Mouse (Mus musculus) CD4-positive naive resting alpha-beta T cell, adult 76 days (primary cell): Measurements from ENCODE around the gene Cdkn2aipnl. TPM values are rescaled to one million over a fixed set of nuclear protein-coding genes. Genes with fewer than 3 reads are reported as not detected.

ENCODE experiments used
- total RNA-seq: library from RNA; stranded (reverse); gene quantifications from one replicate; pipeline ENCODE4 v1.2.4, GENCODE M21; 2023

The Cdkn2aipnl gene
- 40.1 TPM for total RNA-seq

DNA sequence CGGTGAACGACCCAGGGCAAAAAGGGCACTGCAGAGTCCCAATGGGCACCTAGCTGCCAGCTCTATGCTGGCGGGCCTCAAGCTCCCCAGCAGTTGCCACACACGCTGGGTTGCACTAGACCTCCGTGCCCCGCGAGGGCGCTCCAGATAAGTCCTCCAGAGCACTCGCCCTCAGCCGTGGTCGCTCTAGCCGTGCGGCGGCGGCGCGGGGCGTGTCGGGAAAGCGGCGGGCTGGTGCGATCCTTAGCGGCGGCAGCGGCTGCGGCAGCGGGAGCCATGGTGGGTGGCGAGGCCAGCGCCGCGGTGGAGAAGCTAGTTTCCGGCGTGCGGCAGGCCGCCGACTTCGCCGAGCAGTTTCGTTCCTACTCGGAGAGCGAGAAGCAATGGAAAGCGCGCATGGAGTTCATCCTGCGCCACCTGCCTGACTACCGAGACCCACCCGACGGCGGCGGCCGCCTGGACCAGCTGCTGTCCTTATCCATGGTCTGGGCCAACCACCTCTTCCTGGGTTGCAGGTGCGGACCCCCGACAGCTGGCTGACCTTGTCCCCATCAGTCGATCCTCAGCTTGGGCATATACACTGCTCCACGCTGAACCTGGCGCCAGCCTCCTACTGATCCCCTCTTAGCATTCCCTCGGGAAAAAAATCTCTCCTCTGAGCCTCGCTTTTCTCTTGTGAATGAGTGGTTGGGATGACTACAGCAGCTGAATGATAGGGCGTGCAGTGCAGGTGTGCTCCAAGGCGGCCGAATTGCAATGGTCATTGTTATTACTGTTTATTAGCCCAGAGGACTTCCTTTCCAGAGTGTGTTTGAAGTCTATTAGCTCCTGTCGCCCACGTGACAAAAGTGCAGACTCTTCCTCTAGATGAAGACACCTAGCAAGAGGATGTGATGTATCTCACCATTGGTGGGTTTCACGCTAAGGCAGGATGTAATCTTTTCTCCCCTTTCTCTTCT is at the start of gene Cdkn2aipnl:
Gene Cdkn2aipnl, plus strand, starts transcription at position 219 of the 959 bp plus-strand sequence.

DNA sequence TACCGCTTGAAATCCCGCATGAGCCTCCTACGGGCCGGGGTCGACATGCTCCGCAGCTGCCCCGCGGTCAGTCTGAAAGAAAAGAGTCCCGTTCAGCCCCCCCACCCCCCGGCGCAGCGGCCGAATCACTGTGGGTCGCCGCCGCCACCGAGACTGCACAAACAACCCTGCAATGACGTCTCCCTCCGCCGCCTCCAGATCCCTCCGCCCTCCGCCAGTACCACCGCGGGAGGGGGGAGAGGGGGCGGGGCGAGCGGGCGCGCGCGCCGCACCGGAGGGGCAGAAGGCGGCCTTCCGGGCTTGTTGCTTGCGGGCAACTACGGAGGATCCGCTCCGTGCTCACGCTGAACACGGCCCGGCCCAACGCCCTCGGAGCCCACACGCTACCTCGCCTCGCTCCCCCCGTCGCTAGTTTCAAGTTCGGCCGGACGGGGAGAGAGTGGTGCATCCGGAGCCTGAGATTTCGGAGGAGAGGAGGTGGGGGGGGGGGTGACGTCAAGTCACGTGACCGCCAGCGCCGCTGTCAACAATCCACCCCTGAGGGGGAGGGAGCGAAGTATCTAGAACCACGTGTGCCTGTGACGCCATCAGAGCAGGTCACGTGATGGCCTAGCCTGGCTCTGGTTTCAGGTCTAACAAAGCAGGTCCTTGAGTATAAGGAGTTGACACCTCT is 33.0 kb downstream of the Cdkn2aipnl start, which contains the start of gene Ube2b:
Gene Ube2b, minus strand, starts transcription at position 473 of the 673 bp plus-strand sequence.

DNA sequence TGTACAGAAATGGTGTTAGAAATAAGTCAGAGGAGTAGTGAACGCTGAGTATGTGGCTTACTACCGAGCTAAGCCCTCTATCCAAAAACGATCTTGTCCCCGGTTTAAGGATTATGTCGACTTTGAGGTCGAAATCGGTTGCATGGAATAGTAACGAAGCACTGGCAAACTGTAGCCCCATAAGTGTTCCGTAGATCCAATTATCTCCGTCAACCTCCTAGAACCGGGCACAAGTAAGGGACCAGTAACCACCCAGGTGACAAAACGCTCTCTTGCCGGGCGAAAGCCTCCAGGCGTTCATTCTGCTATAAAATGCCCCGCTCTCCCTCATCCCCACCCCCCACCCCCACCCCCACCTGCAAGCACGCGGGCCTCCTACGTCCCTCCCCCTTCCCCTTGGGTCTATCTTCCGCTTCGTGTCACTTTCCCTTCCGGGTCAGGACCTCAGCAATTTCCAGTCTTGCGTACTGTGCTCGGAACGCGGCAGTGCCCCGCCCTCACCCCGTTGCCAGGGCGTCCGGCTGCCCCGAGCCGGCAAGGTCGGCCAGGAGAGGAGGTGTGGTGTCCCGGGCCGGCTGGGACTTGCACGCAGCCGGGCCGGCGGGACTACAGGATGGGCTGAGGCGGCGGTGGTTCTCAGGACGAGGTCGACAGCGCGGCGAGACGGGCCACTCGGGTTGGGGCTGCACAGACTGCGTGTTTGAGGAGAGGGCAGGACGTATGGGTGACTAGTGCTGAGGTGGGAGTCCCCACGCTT is 36.5 kb downstream of the Cdkn2aipnl start, which contains the start of gene Cdkl3:
Gene Cdkl3, plus strand, starts transcription at position 450 of the 757 bp plus-strand sequence.

Other genes with a start within 250 kb of the Cdkn2aipnl start
- 50.9 TPM for gene Sec24a, start 204.0 kb upstream of the Cdkn2aipnl start, total RNA-seq
- 23.6 TPM for gene Sar1b, start 204.0 kb upstream of the Cdkn2aipnl start, total RNA-seq
- gene Jade2, start 110.0 kb upstream of the Cdkn2aipnl start, total RNA-seq, result 56.7 TPM
- gene Ube2b, start 33.1 kb downstream of the Cdkn2aipnl start, total RNA-seq, result 289 TPM
- 4.2 TPM for gene Cdkl3, start 36.6 kb downstream of the Cdkn2aipnl start, total RNA-seq
- gene Ppp2ca, start 131.0 kb downstream of the Cdkn2aipnl start, total RNA-seq, result 142 TPM
- not detected for gene Olfr1373, start 177.9 kb downstream of the Cdkn2aipnl start, total RNA-seq
- 1.5 TPM for gene Olfr1371, start 246.3 kb downstream of the Cdkn2aipnl start, total RNA-seq